Mouse (Mus musculus) kidney, embryonic 16.5 days (tissue): Measurements from ENCODE around the gene Gm16253. TPM values are rescaled to one million over a fixed set of nuclear protein-coding genes. Genes with fewer than 3 reads are reported as not detected.
"Not testable (repeated sequence)": the region's sequence is repeated elsewhere in the genome, so short reads cannot be mapped to it uniquely, and the experiment has no call there.

Experiments used
- ATAC-seq: fragments of 200-750 bp; cut with Nextera tagmentation; 2 replicates; pipeline ENCODE4 v1.8.0; 2017; ENCODE audit warnings: moderate TSS enrichment; ENCODE audit not compliant: low FRiP score, low TSS enrichment
- H3K27ac ChIP-seq: fragments of 300-500 bp; sonication (generic); 2 replicates; pipeline ENCODE4 v1.5.1; 2014; ENCODE audit warnings: low read length
- H3K27me3 ChIP-seq: fragments of 300-500 bp; sonication (generic); 2 replicates; pipeline ENCODE4 v1.6.1; 2014; ENCODE audit warnings: low read length, control low read depth, mixed read lengths; ENCODE audit not compliant: insufficient read depth
- H3K36me3 ChIP-seq: fragments of 300-500 bp; sonication (generic); 2 replicates; pipeline ENCODE4 v1.6.1; 2014; ENCODE audit warnings: low read length, control low read depth, mixed read lengths; ENCODE audit not compliant: insufficient read depth
- H3K4me1 ChIP-seq: fragments of 300-500 bp; sonication (generic); 2 replicates; pipeline ENCODE4 v1.6.1; 2014; ENCODE audit warnings: low read length, control low read depth, mixed read lengths; ENCODE audit not compliant: insufficient read depth
- H3K4me2 ChIP-seq: fragments of 300-500 bp; sonication (generic); replicated peaks from 2 replicates; pipeline ENCODE4 v1.6.1; 2014; ENCODE audit warnings: low read depth, low read length
- H3K4me3 ChIP-seq: fragments of 300-500 bp; sonication (generic); 2 replicates; pipeline ENCODE4 v1.5.1; 2014; ENCODE audit warnings: mild to moderate bottlenecking, low read length
- H3K9ac ChIP-seq: fragments of 300-500 bp; sonication (generic); replicated peaks from 2 replicates; pipeline ENCODE4 v1.6.1; 2014; ENCODE audit warnings: low read length
- H3K9me3 ChIP-seq: fragments of 300-500 bp; sonication (generic); 2 replicates; pipeline ENCODE4 v1.6.1; 2016; ENCODE audit warnings: low read length, control low read depth
- WGBS: fragments of 180-500 bp; shearing (Covaris S2); extraction: QIAGEN DNeasy Blood & Tissue Kit; methylation state at CpG from one replicate; pipeline ENCODE4 v1.1.7; 2014; 5-methylcytosine and 5-hydroxymethylcytosine counted together
- polyA plus RNA-seq: library from polyadenylated mRNA; unstranded; fragments of >200 nt; fragmentation: Nextera tagmentation; extraction: Ambion mirVana; gene quantifications from 2 replicates; pipeline ENCODE4 v1.2.1, GENCODE M21; 2015

Gm16253 gene
- polyA plus RNA-seq, 1 experiment from 2014 or later, result 1.3 TPM

- Histone ChIP-seq H3K27me3 (peaks cover 10% of the 10 kb centered on the region), H3K4me1 (peaks cover 27% of the 10 kb centered on the region), H3K9ac (peak overlapping the region; percentile 81), H3K4me2 (peak overlapping the region; percentile 73), H3K27ac (peak overlapping the region; percentile 94), H3K4me3 (peak overlapping the region; percentile 71), H3K9me3 (no peaks in the 10 kb centered on the region), H3K36me3 (no peaks in the 10 kb centered on the region)
- ATAC-seq, result no peak
- WGBS, result 14% methylated on average over 5 of the region's 5 CpGs
These were observed 25.9 kb downstream of the Gm16253 start for GRCm38 (mm10) chr3:96602704-96603084.

GRCm38 (mm10) chr3:96603311-96603710, 26.5 kb downstream of the Gm16253 start:
- Histone ChIP-seq H3K27ac (peak overlapping the region; percentile 94), H3K4me1 (peaks cover 21% of the 10 kb centered on the region), H3K9ac (peak overlapping the region; percentile 81), H3K4me2 (peak overlapping the region; percentile 73), H3K27me3 (peaks cover 10% of the 10 kb centered on the region), H3K9me3 (no peaks in the 10 kb centered on the region), H3K4me3 (peak overlapping the region; percentile 71), H3K36me3 (no peaks in the 10 kb centered on the region)
- WGBS, result 55% methylated on average over 5 of the region's 5 CpGs
- ATAC-seq, result no peak

GRCm38 (mm10) chr3:96606007-96606406, 29.2 kb downstream of the Gm16253 start:
- H3K27ac ChIP-seq, H3K27me3 ChIP-seq, H3K36me3 ChIP-seq, H3K9ac ChIP-seq, H3K4me3 ChIP-seq, ATAC-seq, H3K9me3 ChIP-seq, H3K4me2 ChIP-seq: not testable (repeated sequence)
- WGBS, result 84% methylated on average over 3 of the region's 4 CpGs
- H3K4me1 ChIP-seq, result peaks cover 12% of the 10 kb centered on the region

- Histone ChIP-seq H3K27me3 (no peaks in the 10 kb centered on the region), H3K9me3 (no peaks in the 10 kb centered on the region), H3K27ac (no peak overlapping the region), H3K4me2 (no peak overlapping the region), H3K4me3 (no peak overlapping the region), H3K36me3 (no peaks in the 10 kb centered on the region), H3K9ac (no peak overlapping the region), H3K4me1 (peaks cover 12% of the 10 kb centered on the region)
- 88% methylated on average over 4 of the region's 4 CpGs for WGBS
- ATAC-seq, result no peak
These were observed 29.8 kb downstream of the Gm16253 start for GRCm38 (mm10) chr3:96606618-96607017.

GRCm38 (mm10) chr3:96617941-96618340, 41.2 kb downstream of the Gm16253 start:
- H3K27me3 ChIP-seq, result no peaks in the 10 kb centered on the region
- no peak overlapping the region for H3K9ac ChIP-seq
- peaks cover 21% of the 10 kb centered on the region for H3K36me3 ChIP-seq
- no peak overlapping the region for H3K27ac ChIP-seq
- no peak overlapping the region for H3K4me2 ChIP-seq
- H3K4me1 ChIP-seq, result no peaks in the 10 kb centered on the region
- WGBS, result 85% methylated on average over 3 of the region's 3 CpGs
- no peak overlapping the region for H3K4me3 ChIP-seq
- no peak for ATAC-seq
- H3K9me3 ChIP-seq, result no peaks in the 10 kb centered on the region

GRCm38 (mm10) chr3:96623201-96623600, 46.4 kb downstream of the Gm16253 start:
- no peak for ATAC-seq
- 92% methylated on average over 4 of the region's 4 CpGs for WGBS
- Histone ChIP-seq H3K4me2 (no peak overlapping the region), H3K9me3 (no peaks in the 10 kb centered on the region), H3K4me1 (no peaks in the 10 kb centered on the region), H3K4me3 (no peak overlapping the region), H3K36me3 (peaks cover 30% of the 10 kb centered on the region), H3K27me3 (no peaks in the 10 kb centered on the region), H3K9ac (no peak overlapping the region), H3K27ac (no peak overlapping the region)

GRCm38 (mm10) chr3:96629729-96630600, 53.2 kb downstream of the Gm16253 start, which contains the start of gene Rbm8a:
TSS of gene Rbm8a (plus strand) at chr3:96629933.
- H3K4me2 ChIP-seq, result peak within 1 kb of the TSS; percentile 77
- peaks cover 21% of the 10 kb centered on the region for H3K36me3 ChIP-seq
- H3K4me3 ChIP-seq, result peak within 1 kb of the TSS; percentile 63
- H3K9me3 ChIP-seq, result no peaks in the 10 kb centered on the region
- H3K27ac ChIP-seq, result peak within 1 kb of the TSS; percentile 71
- no peaks in the 10 kb centered on the region for H3K27me3 ChIP-seq
- peak; percentile 92 for ATAC-seq
- under 1% methylated on average over 48 of the region's 48 CpGs for WGBS
- peak within 1 kb of the TSS; percentile 83 for H3K9ac ChIP-seq
- peaks cover 21% of the 10 kb centered on the region for H3K4me1 ChIP-seq

Other genes starting within 250 kb of the Gm16253 start
- gene BC107364, start 124.7 kb upstream of the Gm16253 start, polyA plus RNA-seq, result 0.25 TPM in 1 of 2 replicates, not detected in the other
- 0.37 and 0.69 TPM in 2 replicates for gene Hfe2, start 51.8 kb upstream of the Gm16253 start, polyA plus RNA-seq
- gene Txnip, start 19.0 kb upstream of the Gm16253 start, polyA plus RNA-seq, result 191 and 197 TPM in 2 replicates
- 32.1 and 35.8 TPM in 2 replicates for gene Polr3gl, start 17.2 kb downstream of the Gm16253 start, polyA plus RNA-seq
- gene Ankrd34a, start 19.7 kb downstream of the Gm16253 start, polyA plus RNA-seq, result 2.2 and 2.3 TPM in 2 replicates
- gene Lix1l, start 24.2 kb downstream of the Gm16253 start, polyA plus RNA-seq, result 6.9 and 7.1 TPM in 2 replicates
- 129 and 156 TPM in 2 replicates for gene Rbm8a, start 52.9 kb downstream of the Gm16253 start, polyA plus RNA-seq
- gene Pex11b, start 58.4 kb downstream of the Gm16253 start, polyA plus RNA-seq, result 56.4 and 60.6 TPM in 2 replicates
- gene Gm42957, start 58.5 kb downstream of the Gm16253 start, polyA plus RNA-seq, result 0.05 and 0.21 TPM in 2 replicates
- gene Itga10, start 68.6 kb downstream of the Gm16253 start, polyA plus RNA-seq, result 0.85 and 1.2 TPM in 2 replicates
- gene Ankrd35, start 93.1 kb downstream of the Gm16253 start, polyA plus RNA-seq, result 1.2 and 1.6 TPM in 2 replicates
- 62.1 and 72.3 TPM in 2 replicates for gene Pias3, start 119.4 kb downstream of the Gm16253 start, polyA plus RNA-seq
- 12.0 and 12.2 TPM in 2 replicates for gene Nudt17, start 131.6 kb downstream of the Gm16253 start, polyA plus RNA-seq
- 44.5 and 45.3 TPM in 2 replicates for gene Polr3c, start 150.6 kb downstream of the Gm16253 start, polyA plus RNA-seq
- gene Rnf115, start 150.7 kb downstream of the Gm16253 start, polyA plus RNA-seq, result 56.6 and 57.3 TPM in 2 replicates